Mouse (Mus musculus): Measurements from ENCODE around the gene Map3k14. TPM values are rescaled to one million over a fixed set of nuclear protein-coding genes. Genes with fewer than 3 reads are reported as not detected.
A peak's percentile ranks its signal among the peaks of the same experiment; 100 is the strongest.

Gene Map3k14
- polyA plus RNA-seq, 1 experiment from 2014 or later: 0.93 TPM

- Histone ChIP-seq H3K4me2 (no peak overlapping the region), H3K9ac (no peak overlapping the region), H3K9me3 (replicated peaks) (no peaks in the 10 kb centered on the region), H3K27ac (no peak overlapping the region), H3K4me1 (no peaks in the 10 kb centered on the region), H3K27me3 (replicated peaks) (peaks cover 95% of the 10 kb centered on the region), H3K36me3 (no peaks in the 10 kb centered on the region), H3K4me3 (no peak overlapping the region)
- 73% methylated on average over 4 of the region's 4 CpGs for WGBS (ENCODE audit: insufficient replicate concordance)
- no peak for ATAC-seq
These were observed 69.9 kb downstream of the Map3k14 start for GRCm38 (mm10) chr11:103197340-103197739.

DNA sequence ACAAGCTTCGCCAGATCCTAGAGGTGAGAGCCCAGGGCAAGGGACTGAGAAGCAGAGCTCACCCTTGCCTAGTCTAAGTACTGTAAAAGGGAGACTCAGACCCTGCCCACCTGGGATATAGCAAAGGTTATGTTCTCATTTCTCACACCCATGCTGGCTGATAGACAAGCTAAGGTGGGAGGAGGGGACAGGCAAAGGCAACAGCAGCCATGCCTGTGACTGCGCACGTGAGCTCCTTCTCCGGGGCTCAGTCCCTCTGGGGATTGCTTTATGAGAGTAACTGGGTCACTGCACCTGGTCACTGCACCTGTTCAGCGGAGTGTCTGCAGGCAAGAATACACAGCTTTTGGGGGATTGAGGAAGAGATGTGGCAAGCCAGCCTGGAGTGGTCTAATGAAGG lies 71.6 kb downstream of the Map3k14 start:
- Histone ChIP-seq H3K4me2 (no peak overlapping the region), H3K27me3 (replicated peaks) (peaks cover 98% of the 10 kb centered on the region), H3K36me3 (no peaks in the 10 kb centered on the region), H3K9ac (no peak overlapping the region), H3K27ac (no peak overlapping the region), H3K4me1 (no peaks in the 10 kb centered on the region), H3K4me3 (no peak overlapping the region), H3K9me3 (replicated peaks) (no peaks in the 10 kb centered on the region)
- ATAC-seq: no peak
- WGBS (ENCODE audit: insufficient replicate concordance): 81% methylated on average over 5 of the region's 5 CpGs

DNA sequence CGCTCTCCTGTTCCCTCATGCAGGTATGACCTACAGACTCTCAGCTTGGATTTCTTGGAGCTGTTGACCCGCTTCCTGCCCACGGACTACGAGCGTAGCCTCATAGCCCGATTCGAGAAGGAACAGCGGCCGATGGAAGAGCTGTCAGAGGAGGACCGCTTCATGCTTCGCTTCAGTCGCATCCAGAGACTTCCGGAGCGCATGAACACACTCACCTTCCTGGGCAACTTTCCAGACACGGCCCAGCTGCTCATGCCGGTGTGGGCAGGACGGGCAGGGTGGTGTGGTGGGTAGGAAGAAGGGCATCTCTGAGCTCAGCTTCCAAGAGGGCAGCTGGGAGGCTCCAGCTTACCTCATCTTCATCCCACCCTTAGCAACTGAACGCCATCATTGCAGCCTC lies 72.0 kb downstream of the Map3k14 start:
- no peak overlapping the region for H3K4me3 ChIP-seq
- ATAC-seq: no peak
- peaks cover 97% of the 10 kb centered on the region for H3K27me3 ChIP-seq (replicated peaks)
- H3K4me2 ChIP-seq: no peak overlapping the region
- no peak overlapping the region for H3K27ac ChIP-seq
- no peak overlapping the region for H3K9ac ChIP-seq
- no peaks in the 10 kb centered on the region for H3K36me3 ChIP-seq
- WGBS (ENCODE audit: insufficient replicate concordance): 80% methylated on average over 18 of the region's 18 CpGs
- no peaks in the 10 kb centered on the region for H3K9me3 ChIP-seq (replicated peaks)
- no peaks in the 10 kb centered on the region for H3K4me1 ChIP-seq

DNA sequence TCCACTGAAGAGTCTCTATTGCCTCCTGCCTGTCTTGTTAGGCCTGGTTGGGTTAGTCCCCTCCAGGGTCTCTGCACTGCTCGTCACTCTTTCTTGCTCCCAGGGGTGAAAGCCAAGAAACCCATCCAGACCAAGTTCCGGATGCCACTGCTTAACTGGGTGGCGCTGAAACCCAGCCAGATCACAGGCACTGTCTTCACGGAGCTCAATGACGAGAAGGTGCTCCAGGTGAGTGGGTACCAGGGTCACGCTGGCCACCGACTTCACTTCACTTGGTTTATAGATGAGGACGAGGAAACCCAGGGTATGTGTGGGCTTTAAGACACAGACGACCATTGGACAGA lies 73.5 kb downstream of the Map3k14 start:
- Histone ChIP-seq H3K9me3 (replicated peaks) (no peaks in the 10 kb centered on the region), H3K27ac (no peak overlapping the region), H3K36me3 (no peaks in the 10 kb centered on the region), H3K4me3 (no peak overlapping the region), H3K4me1 (no peaks in the 10 kb centered on the region), H3K9ac (no peak overlapping the region), H3K4me2 (no peak overlapping the region), H3K27me3 (replicated peaks) (peaks cover 85% of the 10 kb centered on the region)
- WGBS (ENCODE audit: insufficient replicate concordance): 70% methylated on average over 9 of the region's 9 CpGs
- no peak for ATAC-seq

DNA sequence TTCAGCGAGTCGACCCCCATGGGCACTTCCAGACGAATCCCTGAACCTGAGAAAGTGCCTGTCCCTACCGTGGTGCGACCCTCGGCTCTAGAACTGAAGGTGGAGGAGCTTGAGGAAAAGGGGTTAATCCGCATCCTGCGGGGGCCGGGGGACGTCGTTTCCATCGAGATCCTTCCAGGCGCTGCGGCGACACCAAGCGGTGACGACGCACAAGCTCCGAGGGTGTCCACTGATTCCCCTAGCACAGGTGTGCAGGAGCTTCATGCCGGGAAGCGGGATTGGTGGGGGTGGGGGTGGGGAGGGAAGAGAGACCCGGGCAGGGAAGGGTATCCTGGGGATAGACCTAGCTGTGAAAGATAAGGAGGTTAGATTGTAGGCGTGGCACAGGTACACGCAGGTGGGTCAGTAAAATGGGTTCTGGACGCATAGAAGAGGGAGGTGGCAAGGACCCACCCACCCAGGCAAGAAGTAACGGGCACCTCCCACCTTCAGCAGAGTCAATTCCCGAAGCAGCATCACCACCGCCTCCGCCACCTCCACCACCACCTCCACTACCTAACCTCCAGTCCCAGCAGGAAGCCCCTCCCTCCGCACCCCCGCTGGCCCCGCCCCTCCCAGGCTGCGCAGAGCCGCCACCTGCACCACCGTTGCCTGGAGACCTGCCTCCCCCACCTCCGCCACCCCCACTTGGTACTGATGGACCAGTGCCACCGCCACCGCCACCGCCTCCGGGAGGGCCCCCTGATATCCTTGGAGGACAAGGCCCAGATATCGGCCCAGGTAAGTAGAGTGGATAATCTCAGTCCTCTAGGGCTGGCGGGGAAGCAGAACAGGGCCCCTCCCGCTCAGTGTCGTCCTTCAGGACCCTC lies 74.1 kb downstream of the Map3k14 start:
- ATAC-seq: no peak
- Histone ChIP-seq H3K4me1 (no peaks in the 10 kb centered on the region), H3K36me3 (no peaks in the 10 kb centered on the region), H3K27me3 (replicated peaks) (peaks cover 79% of the 10 kb centered on the region), H3K9me3 (replicated peaks) (no peaks in the 10 kb centered on the region), H3K9ac (no peak overlapping the region), H3K4me2 (0 out of 2 replicates have a peak overlapping the region, but pooled peaks have one; percentile 12), H3K27ac (no peak overlapping the region), H3K4me3 (no peak overlapping the region)
- 58% methylated on average over 44 of the region's 44 CpGs for WGBS (ENCODE audit: insufficient replicate concordance)

DNA sequence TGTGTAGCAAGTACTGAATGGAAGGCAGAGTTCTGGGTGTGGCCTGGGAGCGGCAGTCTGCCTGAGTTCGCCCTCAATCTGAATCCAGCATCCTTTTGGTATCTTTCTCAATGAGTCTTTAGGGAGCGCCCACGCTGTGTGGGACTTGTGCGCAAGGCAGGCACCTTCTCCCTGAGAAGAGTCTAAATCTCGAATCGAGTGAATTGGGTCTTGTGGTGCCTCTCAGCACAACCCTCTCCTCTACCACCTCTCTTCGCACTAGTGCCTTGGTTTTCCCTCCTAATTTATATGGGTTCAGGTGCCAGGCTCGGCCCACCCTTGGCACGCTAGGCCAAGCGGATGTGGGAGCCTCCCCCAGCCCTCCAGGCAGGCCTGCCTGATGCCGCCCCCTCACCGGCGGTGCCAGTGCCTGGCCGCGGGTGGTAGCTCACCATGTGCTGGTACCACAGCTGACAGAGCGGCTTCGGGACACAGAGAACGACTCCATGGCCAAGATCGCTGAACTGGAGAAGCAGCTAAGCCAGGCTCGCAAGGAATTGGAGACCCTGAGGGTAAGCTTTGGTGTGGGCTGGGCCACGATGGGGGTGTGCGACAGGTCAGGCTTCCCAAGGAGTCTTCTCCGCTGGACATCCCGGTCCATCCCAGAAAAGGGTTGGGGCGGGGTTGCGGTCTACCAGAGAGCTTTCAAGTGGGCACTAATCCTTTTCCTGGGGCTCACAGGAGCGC lies 74.9 kb downstream of the Map3k14 start:
- no peaks in the 10 kb centered on the region; the same call in 1 of the 2 replicates for H3K36me3 ChIP-seq
- H3K27ac ChIP-seq: no peak overlapping the region
- no peak overlapping the region for H3K9ac ChIP-seq
- H3K9me3 ChIP-seq (replicated peaks): no peaks in the 10 kb centered on the region
- H3K4me2 ChIP-seq: 0 out of 2 replicates have a peak overlapping the region, but pooled peaks have one; percentile 12
- H3K4me1 ChIP-seq: no peaks in the 10 kb centered on the region
- 71% methylated on average over 28 of the region's 28 CpGs for WGBS (ENCODE audit: insufficient replicate concordance)
- H3K27me3 ChIP-seq (replicated peaks): peaks cover 71% of the 10 kb centered on the region
- no peak for ATAC-seq
- no peak overlapping the region for H3K4me3 ChIP-seq

DNA sequence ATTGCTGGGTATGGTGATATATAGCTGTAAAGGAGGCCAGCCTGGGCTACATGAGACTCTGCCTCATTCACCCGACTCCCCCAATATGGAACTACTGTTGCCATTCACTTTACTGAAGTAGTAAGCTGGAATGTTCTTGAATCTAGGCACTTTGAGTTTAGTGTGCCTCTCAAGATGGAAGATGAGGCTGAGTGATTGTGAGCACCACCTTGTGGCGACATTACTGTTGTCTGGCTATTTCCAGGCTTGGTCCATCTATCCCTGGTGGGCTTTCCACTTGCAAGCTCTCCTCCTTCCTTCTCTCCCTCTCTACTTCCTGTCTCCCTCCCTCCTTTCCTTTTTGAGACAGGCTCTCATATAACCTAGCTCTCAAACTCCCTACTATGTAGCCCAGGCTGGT lies 82.4 kb downstream of the Map3k14 start:
- Histone ChIP-seq H3K9ac (no peak overlapping the region), H3K27ac (no peak overlapping the region), H3K4me1 (no peaks in the 10 kb centered on the region), H3K9me3 (replicated peaks) (no peaks in the 10 kb centered on the region), H3K4me2 (no peak overlapping the region), H3K36me3 (peaks cover 2% of the 10 kb centered on the region; the same call in 1 of the 2 replicates), H3K27me3 (replicated peaks) (no peaks in the 10 kb centered on the region), H3K4me3 (no peak overlapping the region)
- no peak for ATAC-seq
- WGBS (ENCODE audit: insufficient replicate concordance): 46% methylated on average over 2 of the region's 2 CpGs

DNA sequence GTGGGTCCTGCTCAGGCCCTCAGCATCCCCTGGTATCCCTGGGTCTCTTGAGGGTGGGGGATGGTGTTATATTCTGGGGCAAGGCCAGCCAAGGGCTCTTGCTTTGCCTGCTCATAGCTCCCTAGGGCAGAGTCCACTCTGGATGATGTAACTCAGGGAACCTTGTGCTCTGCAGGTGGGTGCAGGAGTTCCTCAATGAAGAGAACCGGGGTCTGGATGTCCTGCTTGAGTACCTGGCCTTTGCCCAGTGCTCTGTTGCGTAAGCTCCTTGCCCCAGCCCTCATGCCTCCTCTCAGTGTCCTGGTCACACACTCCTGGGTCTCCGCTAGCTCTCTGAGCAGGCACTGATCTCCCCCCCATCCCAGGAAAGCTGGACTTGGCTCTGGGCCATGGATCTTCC lies 85.4 kb downstream of the Map3k14 start:
- Histone ChIP-seq H3K9me3 (replicated peaks) (no peaks in the 10 kb centered on the region), H3K9ac (no peak overlapping the region), H3K36me3 (no peaks in the 10 kb centered on the region), H3K4me2 (no peak overlapping the region), H3K4me1 (peaks cover 13% of the 10 kb centered on the region; the same call in 1 of the 2 replicates), H3K27ac (no peak overlapping the region), H3K4me3 (no peak overlapping the region), H3K27me3 (replicated peaks) (no peaks in the 10 kb centered on the region)
- WGBS (ENCODE audit: insufficient replicate concordance): 87% methylated on average over 3 of the region's 3 CpGs
- no peak for ATAC-seq

- ATAC-seq: no peak
- Histone ChIP-seq H3K27me3 (replicated peaks) (no peaks in the 10 kb centered on the region), H3K4me3 (no peak overlapping the region), H3K4me1 (peaks cover 19% of the 10 kb centered on the region; the same call in 1 of the 2 replicates), H3K36me3 (no peaks in the 10 kb centered on the region), H3K9ac (no peak overlapping the region), H3K4me2 (no peak overlapping the region), H3K9me3 (replicated peaks) (no peaks in the 10 kb centered on the region), H3K27ac (no peak overlapping the region)
- WGBS (ENCODE audit: insufficient replicate concordance): 74% methylated on average over 9 of the region's 9 CpGs
These were observed 85.9 kb downstream of the Map3k14 start for GRCm38 (mm10) chr11:103181349-103181748.

GRCm38 (mm10) chr11:103180426-103180825 lies 86.8 kb downstream of the Map3k14 start:
- H3K9ac ChIP-seq: no peak overlapping the region
- 50% methylated on average over 1 of the region's 1 CpGs for WGBS (ENCODE audit: insufficient replicate concordance)
- no peaks in the 10 kb centered on the region for H3K27me3 ChIP-seq (replicated peaks)
- H3K36me3 ChIP-seq: no peaks in the 10 kb centered on the region
- H3K27ac ChIP-seq: no peak overlapping the region
- H3K4me2 ChIP-seq: no peak overlapping the region
- H3K9me3 ChIP-seq (replicated peaks): no peaks in the 10 kb centered on the region
- ATAC-seq: no peak
- H3K4me3 ChIP-seq: no peak overlapping the region
- peaks cover 28% of the 10 kb centered on the region for H3K4me1 ChIP-seq

DNA sequence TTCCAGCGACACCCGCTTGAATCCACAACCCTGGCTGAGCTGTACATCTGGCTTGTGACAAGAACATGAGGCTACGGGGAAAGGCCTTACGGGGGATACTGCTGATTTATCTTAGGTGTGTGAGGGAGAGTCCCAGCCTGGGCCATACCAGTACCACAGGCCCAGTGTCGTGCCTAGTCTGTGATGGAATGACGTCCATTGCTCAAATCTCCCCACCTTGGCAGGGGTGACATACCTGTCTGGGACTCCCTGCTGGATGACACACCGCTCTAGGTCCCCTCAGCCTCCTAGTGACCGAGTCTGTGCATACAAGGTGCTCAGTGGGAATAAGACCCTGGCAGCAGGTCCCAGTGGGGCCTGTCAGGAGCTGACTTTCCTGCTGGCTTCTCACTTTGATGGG lies 88.5 kb downstream of the Map3k14 start:
- H3K4me1 ChIP-seq: peaks cover 43% of the 10 kb centered on the region
- H3K4me2 ChIP-seq: no peak overlapping the region
- 77% methylated on average over 8 of the region's 8 CpGs for WGBS (ENCODE audit: insufficient replicate concordance)
- ATAC-seq: no peak
- no peaks in the 10 kb centered on the region for H3K36me3 ChIP-seq
- H3K27me3 ChIP-seq (replicated peaks): peaks cover 2% of the 10 kb centered on the region; the same call in 1 of the 2 replicates
- no peaks in the 10 kb centered on the region for H3K9me3 ChIP-seq (replicated peaks)
- H3K9ac ChIP-seq: no peak overlapping the region
- no peak overlapping the region for H3K4me3 ChIP-seq
- no peak overlapping the region for H3K27ac ChIP-seq

GRCm38 (mm10) chr11:103177815-103178485 lies 89.3 kb downstream of the Map3k14 start:
- Histone ChIP-seq H3K4me1 (peaks cover 51% of the 10 kb centered on the region), H3K27ac (no peak overlapping the region), H3K9me3 (replicated peaks) (no peaks in the 10 kb centered on the region), H3K4me3 (no peak overlapping the region), H3K27me3 (replicated peaks) (peaks cover 9% of the 10 kb centered on the region), H3K9ac (no peak overlapping the region), H3K36me3 (no peaks in the 10 kb centered on the region), H3K4me2 (no peak overlapping the region)
- no peak for ATAC-seq
- WGBS (ENCODE audit: insufficient replicate concordance): 39% methylated on average over 15 of the region's 15 CpGs
